Mouse (Mus musculus) 3T3-L1 (cell line): ENCODE data around the gene Gm31571.
"Not testable (repeated sequence)": the region's sequence is repeated elsewhere in the genome, so short reads cannot be mapped to it uniquely, and the experiment has no call there.

Source experiments
- DNase-seq: peaks from one replicate; pipeline ENCODE4 v3.0.0-alpha.2; 2015; ENCODE audit warnings: low read depth, low spot score

The Gm31571 gene

DNA sequence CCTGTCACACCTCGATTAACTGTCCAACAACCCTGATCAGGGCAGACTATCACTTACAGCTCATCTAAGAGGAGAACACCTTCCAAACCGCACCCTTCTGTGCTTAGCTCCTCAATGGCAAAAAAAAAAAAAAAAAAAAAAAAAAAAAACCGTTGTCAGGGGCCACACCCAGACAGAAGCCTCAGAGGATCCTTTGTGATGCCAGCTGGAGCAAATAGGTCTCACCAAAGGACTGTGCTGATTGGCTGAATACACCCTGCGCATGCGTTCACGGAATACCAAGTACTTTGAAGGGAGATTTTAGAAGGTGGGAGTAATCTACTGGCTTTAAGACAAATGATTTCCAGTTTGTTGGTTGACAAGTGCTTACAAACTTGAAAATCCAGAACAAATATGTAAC lies at the start of gene Gm31571:
Gene Gm31571, minus strand, starts transcription at position 101 of the 400 bp plus-strand sequence.
- DNase-seq: not testable (repeated sequence)
